Mouse (Mus musculus): ENCODE measurements at regions not wholly inside any gene's neighbourhood (a gene's known extent, or its start where the extent isn't known, plus 50 kb on each side); places are given as distances from the start of the nearest gene placed in this dataset.

DNA sequence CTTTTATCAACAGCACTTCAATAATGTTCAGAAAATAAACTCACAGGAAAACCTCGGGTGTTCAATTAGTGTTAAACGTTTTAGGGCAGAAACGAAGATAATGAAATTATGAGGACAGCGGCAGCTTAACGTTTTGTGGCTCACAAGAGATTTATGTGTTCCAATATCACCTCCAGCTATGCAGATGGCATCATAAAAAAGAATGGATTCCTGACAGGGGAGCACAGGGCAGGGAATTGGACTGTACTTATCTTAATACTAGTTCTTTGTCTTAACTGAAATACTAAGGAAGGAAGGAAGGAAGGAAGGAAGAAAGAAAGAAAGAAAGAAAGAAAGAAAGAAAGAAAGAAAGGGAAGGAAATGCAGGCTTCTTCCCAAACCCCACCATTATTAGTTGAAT lies 121.6 kb downstream of the Icos start:
- Histone ChIP-seq H3K9me3 (no peaks in the 10 kb centered on the region), H3K27me3 (no peaks in the 10 kb centered on the region), H3K4me1 (replicated peaks) (peaks cover 12% of the 10 kb centered on the region), H3K27ac (peak overlapping the region; percentile 60; the same call in 1 of the 2 replicates), H3K4me2 (no peak overlapping the region), H3K9ac (no peak overlapping the region), H3K36me3 (no peaks in the 10 kb centered on the region), H3K4me3 (no peak overlapping the region)
- WGBS, result 46% methylated on average over 5 of the region's 5 CpGs
- no peak for ATAC-seq (ENCODE audit: low FRiP score)

GRCm38 (mm10) chr1:61101679-61102078 lies 124.0 kb downstream of the Icos start:
- H3K27ac ChIP-seq, result no peak overlapping the region
- peaks cover 12% of the 10 kb centered on the region for H3K4me1 ChIP-seq (replicated peaks)
- no peak for ATAC-seq (ENCODE audit: low FRiP score)
- H3K4me3 ChIP-seq, result no peak overlapping the region
- 69% methylated on average over 4 of the region's 4 CpGs for WGBS
- H3K4me2 ChIP-seq, result no peak overlapping the region
- no peaks in the 10 kb centered on the region for H3K27me3 ChIP-seq
- H3K9me3 ChIP-seq, result no peaks in the 10 kb centered on the region
- no peak overlapping the region for H3K9ac ChIP-seq
- H3K36me3 ChIP-seq, result no peaks in the 10 kb centered on the region

DNA sequence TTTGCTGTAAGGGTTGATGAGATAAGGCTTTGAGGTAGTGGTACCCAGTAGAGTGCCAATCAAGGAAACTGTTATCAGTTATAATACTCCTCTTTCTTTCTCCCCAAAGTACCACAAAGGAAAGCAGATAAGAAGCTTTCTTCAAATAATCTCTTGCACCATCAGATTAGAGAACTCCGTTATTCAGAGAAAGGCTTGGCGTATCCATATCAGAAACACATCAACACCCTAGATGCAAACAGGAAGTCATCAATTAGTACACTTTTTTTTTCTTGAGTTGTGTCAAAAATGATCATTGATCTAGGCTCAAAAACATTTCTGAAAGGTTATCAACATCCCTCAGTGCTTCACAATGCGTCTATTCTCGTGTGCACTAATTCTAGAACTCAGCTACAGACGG lies 124.6 kb downstream of the Icos start:
- Histone ChIP-seq H3K9me3 (no peaks in the 10 kb centered on the region), H3K9ac (no peak overlapping the region), H3K4me3 (no peak overlapping the region), H3K27me3 (no peaks in the 10 kb centered on the region), H3K4me2 (no peak overlapping the region), H3K36me3 (no peaks in the 10 kb centered on the region), H3K4me1 (replicated peaks) (peaks cover 12% of the 10 kb centered on the region), H3K27ac (no peak overlapping the region)
- no peak for ATAC-seq (ENCODE audit: low FRiP score)
- 72% methylated on average over 5 of the region's 5 CpGs for WGBS

DNA sequence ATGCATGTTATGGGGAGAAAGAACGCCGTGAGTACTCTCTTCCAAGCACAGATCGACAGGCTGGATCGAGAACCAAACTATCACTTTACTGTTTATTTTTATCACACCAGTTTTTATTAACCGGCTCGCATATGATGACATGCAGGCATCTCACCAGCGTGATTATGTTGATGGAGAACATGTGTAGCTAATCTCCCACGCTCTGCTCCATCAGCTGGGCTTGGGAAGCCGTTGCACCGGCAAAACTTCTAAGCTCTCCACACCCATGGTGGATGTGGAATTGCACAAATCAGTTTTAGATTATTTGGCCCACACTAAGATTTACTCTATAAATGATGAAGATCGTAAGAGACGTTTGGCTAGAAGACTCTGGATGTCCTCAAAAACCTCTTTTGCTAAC lies 125.9 kb downstream of the Icos start:
- ATAC-seq (ENCODE audit: low FRiP score), result no peak
- no peak overlapping the region for H3K4me3 ChIP-seq
- 91% methylated on average over 12 of the region's 12 CpGs for WGBS

DNA sequence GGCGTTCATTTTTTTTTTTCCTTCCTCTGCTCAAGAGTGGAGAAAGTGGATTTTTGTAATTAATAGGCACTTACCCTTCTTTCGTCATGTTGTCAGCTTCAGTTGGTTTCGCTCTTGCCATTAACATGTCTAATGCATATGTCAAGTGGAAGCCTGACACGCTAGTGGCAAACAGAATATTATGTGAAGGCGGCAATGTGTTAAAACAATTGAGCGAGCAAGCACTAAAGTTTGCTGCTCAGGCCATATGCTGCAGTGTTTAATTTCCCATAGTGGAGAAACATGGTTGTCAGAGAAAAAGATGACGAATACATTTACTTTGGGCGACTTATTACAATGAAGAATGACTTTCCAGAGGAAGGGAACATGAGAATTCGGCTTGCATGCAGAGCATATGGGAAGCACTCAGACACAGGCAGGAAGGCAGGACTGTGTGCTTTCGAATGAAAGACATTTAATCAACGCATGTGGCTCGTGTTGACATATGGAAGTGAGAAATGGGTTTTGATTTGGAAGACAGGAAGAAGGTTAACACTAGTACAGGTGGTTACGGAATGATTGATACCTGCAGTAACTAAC lies 134.1 kb downstream of the Icos start:
- H3K4me3 ChIP-seq, result no peak overlapping the region
- peak overlapping the region; percentile 48; the same call in 1 of the 2 replicates for H3K27ac ChIP-seq
- no peak for ATAC-seq (ENCODE audit: low FRiP score)
- no peaks in the 10 kb centered on the region for H3K9me3 ChIP-seq
- no peaks in the 10 kb centered on the region for H3K36me3 ChIP-seq
- WGBS, result 73% methylated on average over 13 of the region's 13 CpGs
- no peaks in the 10 kb centered on the region for H3K27me3 ChIP-seq
- H3K4me1 ChIP-seq (replicated peaks), result 0 out of 2 replicates have a peak, but pooled peaks cover 4% of the 10 kb centered on the region
- no peak overlapping the region for H3K4me2 ChIP-seq
- no peak overlapping the region for H3K9ac ChIP-seq

More for the DNA sequence above, 125.9 kb downstream of the Icos start:
- no peaks in the 10 kb centered on the region for H3K36me3 ChIP-seq
- no peak overlapping the region for H3K9ac ChIP-seq
- H3K27ac ChIP-seq, result no peak overlapping the region
- peaks cover 12% of the 10 kb centered on the region for H3K4me1 ChIP-seq (replicated peaks)
- H3K27me3 ChIP-seq, result no peaks in the 10 kb centered on the region
- H3K9me3 ChIP-seq, result no peaks in the 10 kb centered on the region
- H3K4me2 ChIP-seq, result no peak overlapping the region

DNA sequence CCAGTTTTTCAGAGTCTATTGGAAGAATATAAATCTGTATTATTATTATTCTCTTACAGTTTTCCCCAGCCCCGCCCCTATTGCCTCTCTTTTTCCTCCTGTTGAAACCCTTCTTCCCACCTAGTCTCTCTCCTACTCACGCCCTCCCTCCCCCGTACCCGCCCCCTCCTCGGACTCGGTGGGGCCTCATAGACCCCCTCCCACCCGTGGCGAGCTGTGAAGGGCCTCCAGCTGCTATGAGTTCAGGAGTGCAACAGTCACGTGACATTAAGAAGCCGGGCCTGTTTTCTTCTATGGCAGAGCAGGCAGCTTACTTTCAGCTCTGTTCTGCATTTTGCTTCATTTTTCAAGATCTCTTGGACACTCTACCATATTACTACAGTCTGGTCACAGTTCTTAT lies 139.8 kb downstream of the Icos start:
- H3K4me2 ChIP-seq, result no peak overlapping the region
- no peak overlapping the region for H3K9ac ChIP-seq
- no peak overlapping the region for H3K4me3 ChIP-seq
- no peak overlapping the region for H3K27ac ChIP-seq
- no peaks in the 10 kb centered on the region for H3K36me3 ChIP-seq
- H3K27me3 ChIP-seq, result no peaks in the 10 kb centered on the region
- 20% methylated on average over 10 of the region's 10 CpGs for WGBS
- H3K9me3 ChIP-seq, result no peaks in the 10 kb centered on the region
- ATAC-seq (ENCODE audit: low FRiP score), result no peak
- 0 out of 2 replicates have a peak, but pooled peaks cover 5% of the 10 kb centered on the region for H3K4me1 ChIP-seq (replicated peaks)

DNA sequence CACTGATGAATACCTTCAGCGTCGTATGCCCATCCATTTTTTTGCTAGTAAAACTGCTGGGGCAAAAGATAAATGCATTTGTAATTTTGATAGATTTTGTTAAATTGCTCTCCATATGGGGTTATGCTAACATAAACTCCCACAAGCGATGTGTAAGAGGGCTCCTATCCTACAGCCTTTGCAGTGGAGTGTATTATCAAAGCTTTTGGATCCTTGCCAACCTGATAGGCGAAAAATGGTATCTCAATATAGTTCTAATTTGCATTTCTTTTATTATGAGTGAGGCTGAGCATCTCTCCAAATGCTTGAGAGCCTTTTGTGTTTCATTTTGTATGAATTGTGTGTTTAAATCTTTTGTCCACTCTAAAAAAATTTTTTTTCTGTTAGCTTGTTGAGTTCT lies 140.3 kb downstream of the Icos start:
- 39% methylated on average over 4 of the region's 4 CpGs for WGBS
- Histone ChIP-seq H3K4me3 (no peak overlapping the region), H3K9me3 (no peaks in the 10 kb centered on the region), H3K27ac (no peak overlapping the region), H3K36me3 (no peaks in the 10 kb centered on the region), H3K4me2 (no peak overlapping the region), H3K27me3 (no peaks in the 10 kb centered on the region), H3K4me1 (replicated peaks) (0 out of 2 replicates have a peak, but pooled peaks cover 5% of the 10 kb centered on the region), H3K9ac (no peak overlapping the region)
- ATAC-seq (ENCODE audit: low FRiP score), result no peak

DNA sequence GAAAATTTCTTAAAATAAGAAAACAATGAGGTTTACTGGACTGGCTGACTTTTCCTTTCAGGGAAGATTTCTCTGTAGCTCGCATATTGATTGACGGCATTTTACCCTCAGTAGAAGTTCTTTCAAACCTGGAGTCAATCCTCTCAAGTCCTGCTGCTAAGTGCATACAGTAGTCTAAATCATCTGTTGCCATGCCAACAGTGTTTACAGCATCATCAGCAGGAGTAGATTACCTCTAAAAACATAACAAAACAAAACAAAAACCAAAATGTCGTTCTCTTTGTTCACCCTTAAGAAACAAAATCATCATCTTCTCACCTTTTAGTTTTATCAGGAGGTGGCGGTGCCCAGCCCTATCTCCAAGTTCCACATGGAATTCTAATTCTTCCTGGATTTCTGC lies 143.8 kb downstream of the Icos start:
- H3K27ac ChIP-seq, result no peak overlapping the region
- H3K9ac ChIP-seq, result no peak overlapping the region
- 0 out of 2 replicates have a peak, but pooled peaks cover 5% of the 10 kb centered on the region for H3K4me1 ChIP-seq (replicated peaks)
- H3K36me3 ChIP-seq, result no peaks in the 10 kb centered on the region
- no peak overlapping the region for H3K4me2 ChIP-seq
- no peaks in the 10 kb centered on the region for H3K27me3 ChIP-seq
- 79% methylated on average over 4 of the region's 4 CpGs for WGBS
- no peak overlapping the region for H3K4me3 ChIP-seq
- H3K9me3 ChIP-seq, result no peaks in the 10 kb centered on the region
- no peak for ATAC-seq (ENCODE audit: low FRiP score)

- no peaks in the 10 kb centered on the region for H3K9me3 ChIP-seq
- ATAC-seq (ENCODE audit: low FRiP score), result no peak
- H3K4me1 ChIP-seq (replicated peaks), result peaks cover 3% of the 10 kb centered on the region; the same call in 1 of the 2 replicates
- H3K27me3 ChIP-seq, result no peaks in the 10 kb centered on the region
- H3K36me3 ChIP-seq, result no peaks in the 10 kb centered on the region
- H3K4me2 ChIP-seq, result no peak overlapping the region
- 87% methylated on average over 2 of the region's 2 CpGs for WGBS
- H3K27ac ChIP-seq, result no peak overlapping the region
- H3K9ac ChIP-seq, result no peak overlapping the region
- H3K4me3 ChIP-seq, result no peak overlapping the region
Observed at GRCm38 (mm10) chr1:61125127-61125526, 147.4 kb downstream of the Icos start.

DNA sequence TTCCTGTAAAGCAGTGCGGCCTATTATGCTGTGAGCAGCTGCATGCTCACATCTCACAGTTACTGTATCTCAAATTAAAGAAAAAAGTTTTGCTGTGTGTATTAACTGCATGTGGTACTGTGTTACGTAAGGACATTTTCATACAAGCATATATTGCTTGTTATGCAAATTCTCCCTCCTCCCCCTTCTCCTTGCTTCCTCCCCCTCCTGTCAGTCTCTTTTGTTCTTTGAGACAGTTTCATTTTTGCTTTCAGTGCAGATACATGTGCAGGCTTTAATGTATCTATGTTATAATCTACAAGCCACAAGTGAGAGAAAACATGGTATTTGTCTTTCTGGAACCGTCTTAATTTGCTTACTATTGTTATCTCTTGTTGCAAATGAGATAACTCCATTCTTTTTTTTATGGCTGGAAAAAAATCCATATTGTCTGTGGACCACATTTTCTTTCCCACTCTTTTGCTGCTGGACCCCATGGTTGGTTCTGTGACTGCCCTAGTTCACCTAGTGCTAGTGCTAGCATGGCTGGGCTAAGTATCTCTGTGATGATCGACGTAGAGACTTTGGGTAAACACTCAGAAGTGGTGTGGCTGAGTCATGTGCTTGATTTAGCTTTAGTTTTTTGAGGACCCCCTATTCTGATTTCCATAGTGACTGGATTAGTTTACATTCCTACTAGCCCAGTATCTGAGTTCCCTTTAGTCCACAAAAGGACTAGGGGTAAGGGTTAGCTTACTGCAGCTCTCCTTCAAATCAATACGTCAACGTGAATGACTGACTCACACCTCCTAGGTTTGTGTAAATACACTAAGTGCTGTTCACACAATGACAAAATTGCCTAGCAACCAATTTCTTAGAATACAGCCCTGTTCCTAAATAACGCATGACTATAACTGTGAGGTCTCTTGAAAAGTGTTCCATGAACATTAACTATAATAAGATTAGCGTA lies 158.1 kb downstream of the Icos start:
- H3K36me3 ChIP-seq, result no peaks in the 10 kb centered on the region
- no peak overlapping the region for H3K4me3 ChIP-seq
- no peaks in the 10 kb centered on the region for H3K9me3 ChIP-seq
- 65% methylated on average over 9 of the region's 9 CpGs for WGBS
- peaks cover 19% of the 10 kb centered on the region for H3K4me1 ChIP-seq (replicated peaks)
- no peaks in the 10 kb centered on the region for H3K27me3 ChIP-seq
- no peak overlapping the region for H3K27ac ChIP-seq
- ATAC-seq (ENCODE audit: low FRiP score), result no peak
- no peak overlapping the region for H3K9ac ChIP-seq
- H3K4me2 ChIP-seq, result no peak overlapping the region

- Histone ChIP-seq H3K4me3 (no peak overlapping the region), H3K4me2 (no peak overlapping the region), H3K27ac (no peak overlapping the region), H3K4me1 (replicated peaks) (peaks cover 33% of the 10 kb centered on the region), H3K9ac (no peak overlapping the region), H3K9me3 (no peaks in the 10 kb centered on the region), H3K36me3 (no peaks in the 10 kb centered on the region), H3K27me3 (no peaks in the 10 kb centered on the region)
- 62% methylated on average over 5 of the region's 5 CpGs for WGBS
- no peak for ATAC-seq (ENCODE audit: low FRiP score)
Observed at GRCm38 (mm10) chr1:61137210-61137885, 159.6 kb downstream of the Icos start.

GRCm38 (mm10) chr1:61137954-61138353 lies 160.2 kb downstream of the Icos start:
- Histone ChIP-seq H3K27ac (no peak overlapping the region), H3K27me3 (no peaks in the 10 kb centered on the region), H3K9ac (no peak overlapping the region), H3K9me3 (no peaks in the 10 kb centered on the region), H3K4me1 (replicated peaks) (peaks cover 39% of the 10 kb centered on the region), H3K36me3 (no peaks in the 10 kb centered on the region), H3K4me3 (no peak overlapping the region), H3K4me2 (no peak overlapping the region)
- ATAC-seq (ENCODE audit: low FRiP score), result no peak
- 76% methylated on average over 11 of the region's 11 CpGs for WGBS

All from hindbrain, embryonic 13.5 days (tissue).